Mouse (Mus musculus) embryonic stem cell, embryonic (primary cell): ENCODE data around the gene Rpp25l.
"Not testable (repeated sequence)": the region's sequence is repeated elsewhere in the genome, so short reads cannot be mapped to it uniquely, and the experiment has no call there.

Experiments used
- CTCF ChIA-PET, 4 experiments: fragments of 300-600 bp in 2 of 4; fragments of 350-600 bp in 2 of 4; sonication (Branson Sonifier 250); formaldehyde crosslinking; loops; one replicate each; lab custom pipeline; 2022; ENCODE audit warnings: inconsistent platforms in 2 of 4; lab: Charles Lee
- POLR2A ChIA-PET, 4 experiments: fragments of 300-600 bp in 2 of 4; fragments of 350-600 bp in 2 of 4; sonication (Branson Sonifier 250); formaldehyde crosslinking; loops; one replicate each; lab custom pipeline; 2022; ENCODE audit warnings: antibody characterized with exemption in 4 of 4, inconsistent platforms in 1 of 4; lab: Charles Lee

Gene Rpp25l

DNA sequence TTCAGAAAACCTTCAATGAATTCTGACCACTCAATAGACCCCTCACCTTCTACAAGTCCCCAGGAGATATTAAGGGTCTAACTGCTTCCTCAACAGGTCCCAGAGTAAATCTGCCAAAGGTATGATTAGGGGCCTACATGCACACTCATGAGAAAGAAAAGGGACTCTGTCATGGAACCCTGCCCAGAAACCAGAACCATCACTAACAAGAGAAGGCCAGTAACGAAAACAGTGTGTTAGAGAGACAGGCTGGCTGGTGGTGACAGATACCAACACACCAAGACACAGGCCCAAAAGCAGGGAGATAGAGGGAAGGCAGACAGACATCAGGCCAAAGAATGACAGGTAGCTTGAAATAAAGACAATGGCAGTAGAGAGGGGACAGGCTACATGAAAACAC lies 24.8 kb downstream of the Rpp25l start:
- POLR2A ChIA-PET, CTCF ChIA-PET: not testable (repeated sequence)

DNA sequence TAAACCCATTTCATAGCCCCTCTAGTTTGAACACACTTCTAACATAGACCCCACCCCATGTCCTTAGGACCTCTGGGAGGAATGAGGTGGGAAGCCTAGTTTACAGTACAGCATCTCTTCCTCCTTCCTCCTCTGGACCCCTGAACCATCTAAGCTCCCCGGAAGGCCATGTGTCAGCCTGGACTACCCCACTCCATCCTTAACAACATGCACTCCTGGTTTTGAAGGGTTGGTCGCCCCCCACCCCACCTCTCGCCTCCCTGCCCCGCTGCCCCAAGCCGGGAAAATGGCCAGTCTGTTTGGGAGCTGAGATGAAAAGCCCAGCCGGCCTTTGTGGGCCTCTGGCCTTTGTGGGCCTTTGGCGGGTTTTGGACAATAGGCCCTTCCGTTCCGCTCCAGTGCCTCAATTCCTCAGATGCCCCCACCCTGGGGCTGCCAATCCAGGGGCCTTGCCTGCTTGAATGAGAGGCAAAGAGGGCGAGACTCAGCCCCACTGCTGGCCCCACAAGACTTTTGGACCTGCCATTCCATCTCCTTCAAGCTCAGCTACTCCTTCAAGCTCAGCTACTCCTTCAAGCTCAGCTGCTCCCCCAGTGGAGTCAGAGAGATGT lies 27.3 kb downstream of the Rpp25l start:
- CTCF ChIA-PET, POLR2A ChIA-PET: not testable (repeated sequence)

DNA sequence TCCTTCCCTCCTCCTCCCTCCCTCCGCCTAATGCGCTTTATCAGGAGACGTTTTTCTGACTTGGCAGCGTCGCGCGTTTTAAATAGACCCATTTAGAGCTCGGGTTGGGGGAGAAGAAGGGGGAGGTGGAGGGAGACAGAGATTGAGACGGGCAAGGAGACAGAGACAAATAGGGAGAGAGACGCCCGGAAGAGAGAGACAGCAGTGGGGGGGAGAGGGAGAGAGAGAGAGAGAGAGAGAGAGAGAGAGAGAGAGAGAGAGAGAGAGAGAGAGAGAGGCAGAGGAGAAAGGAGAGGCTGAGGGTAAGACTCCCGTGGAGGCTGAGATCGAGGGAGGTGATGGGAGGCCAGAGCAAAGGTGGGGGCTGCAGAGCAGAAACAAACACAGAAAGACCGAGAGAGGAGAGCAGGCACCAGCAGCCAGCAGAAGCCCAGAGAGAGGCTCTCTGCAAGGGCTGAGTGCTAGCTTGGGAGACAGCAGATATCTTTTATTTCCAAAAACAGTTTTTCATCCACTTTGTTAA lies 28.3 kb downstream of the Rpp25l start:
- CTCF ChIA-PET: not testable (repeated sequence)
- POLR2A ChIA-PET: interaction anchor here in 1 of 4 experiments (0.7 kb wide), 1 partner anchor 80 kb away, joined by 3 read pairs; no protein-coding TSS in a partner anchor

DNA sequence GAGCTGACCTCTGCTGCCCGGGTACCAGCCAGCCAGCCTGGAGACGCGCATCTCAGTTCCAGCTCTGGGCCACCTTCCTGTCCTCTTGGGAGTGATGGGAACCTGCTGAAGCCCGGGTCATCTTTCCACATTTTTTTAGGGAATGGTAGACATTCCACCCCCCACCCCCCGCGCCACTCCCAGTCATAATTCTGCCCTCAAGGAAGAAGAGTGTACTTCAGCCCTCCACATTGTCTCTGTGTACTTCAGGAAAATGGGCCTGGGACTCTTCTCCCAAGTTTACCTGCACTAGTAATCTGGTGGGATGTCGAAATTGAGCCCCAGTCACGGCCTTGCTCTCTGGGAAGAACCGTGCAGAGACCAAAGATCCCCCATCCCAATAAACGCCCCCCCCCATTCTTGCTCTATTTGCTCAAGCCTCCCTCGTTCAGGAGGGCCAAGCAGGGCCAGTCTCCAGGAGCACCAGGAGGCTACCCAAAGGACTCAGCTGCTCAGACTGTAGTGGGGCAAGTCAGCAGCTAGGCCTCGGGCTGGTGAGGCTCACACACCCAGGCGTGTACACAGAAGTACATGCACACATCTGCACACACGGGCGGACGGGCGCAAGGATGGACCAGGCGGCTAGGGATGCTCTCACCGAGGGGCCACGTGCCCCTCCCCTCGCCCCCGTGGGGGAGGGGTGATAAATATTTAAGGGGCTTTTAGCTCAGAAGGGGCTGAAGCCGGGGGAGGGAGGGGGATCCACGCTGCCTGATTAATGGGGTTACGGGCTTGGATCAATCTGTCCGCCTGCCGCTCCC lies 29.0 kb downstream of the Rpp25l start:
- CTCF ChIA-PET, POLR2A ChIA-PET: not testable (repeated sequence)

DNA sequence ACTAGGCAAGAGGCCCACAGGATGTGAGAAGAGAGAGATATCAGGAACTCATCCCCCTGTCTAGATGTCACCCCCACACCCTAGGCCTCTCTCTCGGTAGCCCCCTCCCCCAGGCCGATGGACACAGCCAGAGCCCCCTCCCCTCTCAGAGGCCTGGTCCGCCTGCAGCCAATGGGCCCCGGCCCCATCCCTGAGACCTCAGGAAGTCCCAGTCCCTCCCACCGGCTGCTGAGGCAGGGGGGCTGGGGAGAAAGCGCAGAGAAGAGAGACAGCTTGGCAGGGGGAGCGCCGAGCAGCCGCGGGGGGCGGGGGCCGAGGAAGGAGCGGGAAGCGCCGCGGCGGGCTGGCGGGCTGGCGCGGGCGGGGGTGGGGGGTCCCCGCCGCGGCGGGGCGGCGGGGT lies 30.0 kb downstream of the Rpp25l start:
- POLR2A ChIA-PET, CTCF ChIA-PET: not testable (repeated sequence)

DNA sequence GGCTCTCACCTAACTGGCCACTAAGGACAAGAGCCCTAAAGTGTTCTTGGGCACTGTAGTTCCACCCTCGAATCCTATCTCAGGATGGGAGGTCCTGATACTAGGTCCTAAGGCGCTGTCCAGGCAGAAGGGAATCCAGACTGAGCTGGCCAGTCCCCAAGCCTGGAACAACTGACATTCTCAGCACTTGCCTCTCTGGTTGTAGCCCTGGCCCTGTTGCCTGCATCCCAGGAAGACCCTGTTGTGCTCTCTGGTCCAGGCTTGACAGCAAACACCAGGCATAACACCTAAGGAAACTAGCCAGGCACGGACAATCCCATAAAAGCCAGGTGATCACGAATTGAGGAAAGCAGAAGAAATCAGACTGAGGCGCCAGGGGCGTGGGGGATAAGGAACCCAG lies 30.5 kb downstream of the Rpp25l start:
- ChIA-PET CTCF (no interaction called here), POLR2A (no interaction called here)

DNA sequence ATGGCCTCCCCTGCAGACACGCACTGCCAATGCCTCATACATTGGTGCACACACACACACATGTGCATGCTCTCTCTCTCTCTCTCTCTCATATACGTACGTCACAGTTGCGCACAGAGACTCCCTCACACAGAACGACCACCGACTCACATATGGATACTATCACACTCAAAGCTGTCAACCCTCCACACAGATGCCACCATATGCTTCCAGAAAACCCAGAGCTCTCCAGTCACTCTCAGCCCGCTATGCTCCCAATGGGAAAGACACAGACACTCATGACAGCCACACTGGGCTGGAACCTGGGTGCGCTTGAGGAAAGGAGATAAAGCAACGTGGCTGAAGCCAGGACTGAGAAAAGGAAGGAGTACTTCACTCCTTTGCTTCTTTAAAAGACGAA lies 31.4 kb downstream of the Rpp25l start:
- CTCF ChIA-PET: interaction anchor here in 1 of 4 experiments (0.7 kb wide), 1 partner anchor 161 kb away, joined by 3 read pairs; no protein-coding TSS in a partner anchor
- POLR2A ChIA-PET: interaction anchor here in 2 of 4 experiments (0.6 to 0.8 kb wide), 2 partner anchors 32 to 395 kb away, joined by 4 to 7 read pairs; no protein-coding TSS in a partner anchor

DNA sequence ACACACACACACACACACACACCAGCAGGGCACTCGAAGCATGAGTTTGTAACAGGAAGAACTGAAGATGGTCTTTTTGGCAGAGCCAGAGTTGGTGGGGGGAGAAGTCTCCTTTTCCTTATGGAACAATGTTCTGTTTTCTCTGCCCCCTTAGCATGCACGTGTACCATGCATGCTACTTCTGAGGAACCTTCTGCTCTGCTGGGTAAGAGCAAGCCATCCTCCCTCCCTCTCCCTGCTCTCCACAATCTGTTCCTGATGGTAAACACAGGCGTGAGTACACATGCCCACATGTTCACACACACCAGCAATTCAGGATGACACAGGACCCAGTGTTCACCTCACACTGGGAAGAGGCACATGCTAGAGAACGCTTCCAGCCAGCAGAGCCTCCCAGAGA lies 32.2 kb downstream of the Rpp25l start:
- ChIA-PET POLR2A (no interaction called here), CTCF (no interaction called here)

DNA sequence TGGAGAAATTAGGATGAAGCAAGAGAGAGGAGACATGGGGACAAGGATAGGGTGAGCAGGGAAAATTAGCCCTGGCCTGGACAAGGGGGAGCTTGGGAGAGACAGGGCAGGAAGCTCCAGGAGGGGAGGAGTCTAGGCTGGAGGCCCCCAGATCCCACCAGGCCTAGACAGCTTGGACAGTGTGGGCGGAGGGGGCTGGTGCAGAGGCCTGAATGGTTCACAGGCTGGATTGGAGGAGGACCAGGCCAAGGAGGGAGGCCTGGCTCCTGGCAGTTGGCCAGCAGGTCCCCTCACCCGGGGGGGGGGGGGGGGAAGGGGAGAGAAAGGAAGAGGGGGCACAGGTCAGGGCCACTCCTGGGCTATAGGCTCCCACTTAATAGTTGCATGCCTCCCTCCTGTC lies 34.0 kb downstream of the Rpp25l start:
- ChIA-PET CTCF (interaction anchor here in 1 of 4 experiments (0.7 to 1.4 kb wide), 2 partner anchors 47 to 58 kb away, joined by 4 to 5 read pairs; no protein-coding TSS in a partner anchor), POLR2A (interaction anchor here in 1 of 4 experiments (0.7 kb wide), 1 partner anchor 1529 kb away, joined by 4 read pairs; no protein-coding TSS in a partner anchor)

DNA sequence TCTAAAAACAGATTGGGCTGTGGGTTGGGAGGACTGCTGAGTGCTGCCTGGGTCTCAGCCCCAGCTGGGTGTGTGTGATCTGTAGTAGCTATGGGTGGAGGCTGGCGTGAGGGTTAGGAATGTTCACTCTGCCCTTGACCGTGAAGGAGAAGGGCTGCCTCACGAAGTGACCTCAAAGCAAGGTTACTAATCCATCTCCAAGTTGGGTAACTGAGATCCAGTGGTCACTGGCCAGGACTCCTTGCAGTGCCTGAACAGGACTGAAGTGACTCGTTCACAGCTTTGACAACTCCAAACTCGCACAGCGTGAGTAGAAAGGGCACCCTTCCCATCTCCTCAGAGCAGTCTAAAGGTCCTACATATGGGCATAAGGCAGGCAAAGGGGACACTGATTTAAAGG lies 34.5 kb downstream of the Rpp25l start:
- CTCF ChIA-PET: interaction anchor here in 1 of 4 experiments (1.4 kb wide), 1 partner anchor 59 kb away, joined by 5 read pairs; no protein-coding TSS in a partner anchor
- POLR2A ChIA-PET: interaction anchor here in 1 of 4 experiments (0.9 kb wide), 1 partner anchor 107 kb away, joined by 3 read pairs; no protein-coding TSS in a partner anchor

DNA sequence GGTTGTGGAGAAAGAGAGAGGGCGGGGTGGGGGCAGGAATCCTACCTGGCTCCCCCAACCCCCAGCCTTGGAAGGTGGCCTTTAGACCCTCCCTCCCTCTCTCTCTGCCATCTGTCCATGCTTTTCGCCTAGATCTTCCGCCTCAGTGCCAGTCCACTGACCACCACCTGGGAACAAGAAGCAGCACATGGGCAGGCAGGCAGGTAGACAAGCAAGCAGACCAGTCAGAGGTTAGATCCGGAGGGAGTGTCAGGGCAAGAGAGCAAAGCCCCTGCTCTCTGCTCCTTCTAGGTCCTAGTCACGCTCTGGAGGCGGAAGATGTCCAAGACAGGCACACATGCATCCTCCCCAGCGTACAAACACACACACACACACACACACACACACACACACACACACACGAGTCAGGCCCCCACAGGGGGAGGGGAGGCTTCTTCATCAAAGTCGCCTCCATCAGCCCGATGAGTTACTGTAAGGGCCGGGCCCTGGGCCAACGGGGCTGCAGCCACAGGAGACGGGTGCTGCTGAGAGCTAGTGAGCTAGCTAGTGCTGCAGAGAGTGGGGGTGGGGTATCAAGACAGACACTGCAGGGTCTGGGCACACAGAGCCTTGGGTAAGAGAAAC lies 36.2 kb downstream of the Rpp25l start:
- ChIA-PET POLR2A (interaction anchor here in 1 of 4 experiments (0.5 to 1.0 kb wide), 4 partner anchors 12 to 334 kb away, joined by 3 read pairs; no protein-coding TSS in a partner anchor), CTCF (interaction anchor here in 2 of 4 experiments (0.6 to 1.0 kb wide), 3 partner anchors 23 to 527 kb away, joined by 3 to 7 read pairs (median 4); no protein-coding TSS in a partner anchor)

DNA sequence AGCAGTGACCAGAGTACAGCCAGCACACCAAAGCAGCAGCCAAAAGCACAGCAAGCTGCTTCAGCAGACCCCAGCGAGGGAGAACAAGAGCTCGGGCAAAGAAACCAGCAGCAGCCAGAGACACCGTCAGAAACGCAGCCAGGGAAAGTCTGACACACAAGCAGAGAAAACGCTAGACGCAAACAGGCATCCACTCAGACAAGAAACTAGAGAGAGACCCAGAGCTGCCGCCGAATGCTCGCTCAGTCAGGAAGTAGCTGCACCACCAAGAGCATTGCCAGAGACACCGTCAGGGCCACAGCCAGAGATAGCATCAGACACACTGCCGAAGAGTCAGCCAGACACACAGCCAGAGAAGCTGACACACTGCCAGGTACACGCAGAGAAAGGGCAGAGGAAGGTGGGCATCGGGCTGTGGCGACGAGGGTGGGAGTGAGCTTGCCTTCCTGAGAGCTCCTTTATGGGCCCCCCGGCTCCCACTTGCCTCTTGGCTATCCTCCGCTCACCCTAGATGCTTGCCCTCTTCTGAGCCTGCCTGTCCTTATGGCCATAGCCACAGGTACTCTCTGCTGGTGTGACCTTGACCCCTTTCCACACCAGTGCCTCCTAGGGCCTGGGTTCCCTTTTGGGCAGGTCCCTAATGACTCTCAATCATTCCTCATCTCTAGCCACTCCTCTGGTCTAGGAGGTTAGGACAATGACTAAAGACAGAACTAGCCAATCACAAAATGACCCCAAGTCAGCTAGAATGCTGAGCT lies 36.9 kb downstream of the Rpp25l start:
- POLR2A ChIA-PET: interaction anchor here in 2 of 4 experiments (0.5 to 1.3 kb wide), 4 partner anchors 12 to 333 kb away, joined by 3 to 4 read pairs (median 4); no protein-coding TSS in a partner anchor
- CTCF ChIA-PET: interaction anchor here in 3 of 4 experiments (0.6 to 1.0 kb wide), 5 partner anchors 12 to 108 kb away, joined by 3 to 7 read pairs (median 3); partner anchors contain the start of gene Fam219a (in 1 of the 3)

DNA sequence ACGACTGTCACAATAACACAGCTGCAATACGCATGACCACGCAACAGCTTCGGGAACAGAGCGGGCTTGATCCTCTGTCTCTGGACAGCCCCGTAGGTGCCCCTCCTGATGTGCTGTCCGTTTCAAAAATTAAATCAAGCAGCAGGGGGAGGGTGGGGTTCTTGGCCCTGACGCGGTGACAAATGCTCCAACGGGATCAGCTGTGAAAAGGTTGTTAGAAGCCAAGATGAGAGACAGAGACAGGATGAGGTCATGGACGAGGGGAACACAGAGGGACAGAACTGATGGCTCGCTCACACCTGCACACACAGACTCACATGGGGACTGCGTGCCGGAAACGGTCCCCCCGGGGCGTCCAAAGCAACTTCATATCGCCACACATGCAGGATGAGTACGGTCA lies 40.1 kb downstream of the Rpp25l start:
- ChIA-PET CTCF (interaction anchor here in 1 of 4 experiments (0.7 kb wide), 1 partner anchor 147 kb away, joined by 9 read pairs; no protein-coding TSS in a partner anchor), POLR2A (interaction anchor here in 3 of 4 experiments (0.5 to 0.9 kb wide), 6 partner anchors 8 to 549 kb away, joined by 3 to 5 read pairs (median 4); no protein-coding TSS in a partner anchor)

DNA sequence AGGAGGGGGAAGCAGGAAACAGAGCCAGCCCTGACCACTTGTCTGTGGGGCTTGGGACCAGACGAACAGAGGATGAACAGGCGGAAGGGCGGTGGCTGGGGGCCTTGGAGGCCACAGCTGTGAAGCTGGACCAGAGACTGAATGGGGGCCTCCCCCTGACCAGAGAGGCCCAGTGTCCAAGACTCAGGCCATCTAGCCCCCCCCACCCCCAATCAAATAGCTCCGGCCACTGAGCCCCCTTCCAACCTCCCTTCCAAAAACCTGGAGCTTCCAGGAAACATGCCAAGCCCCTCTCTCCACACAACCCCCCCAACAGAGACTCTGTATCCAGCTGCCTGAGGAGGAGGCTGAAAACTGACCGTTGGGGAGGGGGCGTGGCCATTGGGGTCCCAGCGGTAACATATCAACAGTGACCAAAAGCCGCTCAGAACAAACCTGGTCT lies 40.8 kb downstream of the Rpp25l start:
- CTCF ChIA-PET: interaction anchor here in 1 of 4 experiments (0.7 kb wide), 1 partner anchor 146 kb away, joined by 9 read pairs; no protein-coding TSS in a partner anchor

DNA sequence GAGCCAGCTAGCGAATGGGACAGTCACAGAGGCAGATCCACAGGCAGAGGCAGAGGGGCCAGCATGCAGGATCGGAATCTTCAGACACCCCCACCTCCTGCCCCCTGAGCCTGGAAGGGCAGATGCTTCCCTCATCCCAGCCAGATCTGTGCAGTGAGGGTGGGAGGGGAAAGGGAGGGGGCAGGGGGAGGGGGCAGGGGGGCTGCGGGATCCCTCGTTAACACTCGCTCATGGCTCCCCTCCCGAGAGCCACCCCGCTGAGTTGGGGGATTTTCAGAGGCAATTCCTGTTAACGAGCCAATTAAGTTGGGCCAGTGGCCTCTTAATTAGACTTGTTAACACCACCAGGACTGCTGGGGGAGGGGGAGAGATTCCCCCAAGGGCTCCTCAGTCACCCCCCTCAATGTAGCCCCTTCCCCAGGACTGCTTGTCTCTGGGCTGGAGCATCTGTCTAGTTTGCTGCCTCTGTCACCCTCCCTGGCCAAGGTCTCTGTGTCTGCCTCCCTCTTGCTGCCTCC lies 41.3 kb downstream of the Rpp25l start:
- ChIA-PET POLR2A (interaction anchor here in 1 of 4 experiments (0.6 kb wide), 1 partner anchor 182 kb away, joined by 3 read pairs; no protein-coding TSS in a partner anchor), CTCF (no interaction called here)

More for the DNA sequence above, 40.8 kb downstream of the Rpp25l start:
- POLR2A ChIA-PET: interaction anchor here in 1 of 4 experiments (0.6 kb wide), 4 partner anchors 59 to 549 kb away, joined by 3 to 5 read pairs (median 3); no protein-coding TSS in a partner anchor

DNA sequence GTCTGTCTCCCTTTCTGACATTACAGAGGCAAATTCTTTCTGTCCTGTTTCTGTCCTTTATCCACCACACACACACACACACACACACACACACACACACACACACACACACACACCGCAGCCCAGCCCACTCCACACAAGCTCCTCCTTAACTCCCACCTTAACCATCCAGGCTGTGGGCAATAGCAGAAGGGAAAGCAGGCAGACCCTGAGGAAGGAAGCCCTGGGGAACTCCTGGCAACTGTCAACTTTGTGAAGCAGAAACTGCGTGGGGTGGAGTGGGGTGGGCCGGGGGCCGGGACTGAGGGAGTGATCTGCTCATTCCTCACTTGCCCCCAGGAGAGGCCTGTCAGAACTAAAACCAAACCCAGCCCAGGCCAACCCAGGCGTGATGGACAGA lies 41.8 kb downstream of the Rpp25l start:
- ChIA-PET POLR2A (interaction anchor here in 1 of 4 experiments (0.7 kb wide), 1 partner anchor 582 kb away, joined by 4 read pairs; no protein-coding TSS in a partner anchor), CTCF (no interaction called here)

DNA sequence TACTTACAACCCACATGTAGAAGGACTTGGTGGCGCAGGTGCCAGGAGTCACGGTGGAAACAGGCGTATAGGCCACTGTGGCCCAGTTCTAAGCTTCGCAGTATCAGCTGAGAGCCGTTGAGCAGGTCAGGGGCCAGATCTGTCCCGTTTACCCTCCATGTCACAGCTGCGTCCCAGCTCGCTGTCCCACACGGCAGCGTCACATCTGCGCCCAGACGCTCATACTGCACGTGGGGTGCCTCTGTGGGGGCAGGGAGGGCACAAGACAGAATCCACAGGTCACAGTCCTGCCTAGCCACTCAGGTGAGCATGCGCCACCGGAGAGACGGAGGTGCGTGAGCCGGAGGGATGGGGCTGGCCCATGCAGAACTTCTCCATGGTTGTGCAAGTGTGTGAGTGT lies 42.5 kb downstream of the Rpp25l start:
- ChIA-PET CTCF (interaction anchor here in 1 of 4 experiments (0.5 kb wide), 1 partner anchor 9 kb away, joined by 3 read pairs; no protein-coding TSS in a partner anchor), POLR2A (interaction anchor here in 2 of 4 experiments (0.6 to 0.7 kb wide), 2 partner anchors 581 to 597 kb away, joined by 3 to 4 read pairs; no protein-coding TSS in a partner anchor)
